Mouse (Mus musculus) T-helper 1 cell (primary cell): ENCODE measurements at regions not wholly inside any gene's neighbourhood (a gene's known extent, or its start where the extent isn't known, plus 50 kb on each side); places are given as distances from the start of the nearest gene placed in this dataset.

ENCODE experiments used
- in situ Hi-C: fragments of 300-600 bp; cut with MboI, MseI; formaldehyde crosslinking; loops from one replicate; pipeline ENCODE4 v1.15.1; 2025; ENCODE audit warnings: high pct_unique_total_duplicates

- in situ Hi-C loops = no loop called here
Measured at GRCm38 (mm10) chr19:36229315-36229714, 109.4 kb upstream of the Ankrd1 start.

- in situ Hi-C loops = no loop called here
Measured at GRCm38 (mm10) chr19:36229941-36230340, 110.0 kb upstream of the Ankrd1 start.

GRCm38 (mm10) chr19:36235131-36235530 is 113.0 kb upstream of the Pcgf5 start:
- in situ Hi-C loops = no loop called here

- in situ Hi-C loops = no loop called here
Measured at GRCm38 (mm10) chr19:36236576-36237345, 111.3 kb upstream of the Pcgf5 start.

GRCm38 (mm10) chr19:36237751-36238150 is 110.4 kb upstream of the Pcgf5 start:
- in situ Hi-C loops = no loop called here

- in situ Hi-C loops = no loop called here
Measured at GRCm38 (mm10) chr19:36238536-36238935, 109.6 kb upstream of the Pcgf5 start.

- in situ Hi-C loops = loop anchor here (10.0 kb wide), 1 partner anchor 1158 kb away; no protein-coding TSS in a partner anchor
Measured at GRCm38 (mm10) chr19:36242396-36242795, 105.7 kb upstream of the Pcgf5 start.

GRCm38 (mm10) chr19:36242946-36243345 is 105.2 kb upstream of the Pcgf5 start:
- in situ Hi-C loops = loop anchor here (10.0 kb wide), 1 partner anchor 1158 kb away; no protein-coding TSS in a partner anchor

GRCm38 (mm10) chr19:36252522-36252921 is 95.6 kb upstream of the Pcgf5 start:
- in situ Hi-C loops = no loop called here

- in situ Hi-C loops = no loop called here
Measured at GRCm38 (mm10) chr19:36257748-36258538, 90.2 kb upstream of the Pcgf5 start.

- in situ Hi-C loops = no loop called here
Measured at GRCm38 (mm10) chr19:36261819-36262218, 86.3 kb upstream of the Pcgf5 start.

- in situ Hi-C loops = no loop called here
Measured at GRCm38 (mm10) chr19:36263923-36264322, 84.2 kb upstream of the Pcgf5 start.

GRCm38 (mm10) chr19:36264397-36264796 is 83.7 kb upstream of the Pcgf5 start:
- in situ Hi-C loops = no loop called here

- in situ Hi-C loops = no loop called here
Measured at GRCm38 (mm10) chr19:36265276-36265675, 82.8 kb upstream of the Pcgf5 start.

- in situ Hi-C loops = no loop called here
Measured at GRCm38 (mm10) chr19:36266346-36266745, 81.8 kb upstream of the Pcgf5 start.

GRCm38 (mm10) chr19:36273466-36273865 is 74.6 kb upstream of the Pcgf5 start:
- in situ Hi-C loops = loop anchor here (10.0 kb wide), 2 partner anchors 1159 to 1881 kb away; no protein-coding TSS in a partner anchor

GRCm38 (mm10) chr19:36285465-36285864 is 62.6 kb upstream of the Pcgf5 start:
- in situ Hi-C loops = no loop called here

- in situ Hi-C loops = no loop called here
Measured at GRCm38 (mm10) chr19:36290778-36291177, 57.3 kb upstream of the Pcgf5 start.

GRCm38 (mm10) chr19:36293177-36293969 is 54.7 kb upstream of the Pcgf5 start:
- in situ Hi-C loops = no loop called here
